Mouse (Mus musculus) cerebellum, adult 2 months (tissue): Measurements from ENCODE around the gene Apaf1. TPM values are rescaled to one million over a fixed set of nuclear protein-coding genes. Genes with fewer than 3 reads are reported as not detected.
A peak's percentile ranks its signal among the peaks of the same experiment; 100 is the strongest.

ENCODE experiments used
- DNase-seq, 2 experiments: peaks; one replicate each; pipeline ENCODE4 v3.0.0; 2021
- H3K27ac ChIP-seq: fragments of 200-500 bp; 2 replicates; pipeline ENCODE4 v1.5.1; 2012; ENCODE audit warnings: low read length, control low read depth, inconsistent platforms; ENCODE audit not compliant: insufficient read depth
- H3K27me3 ChIP-seq: fragments of 200-500 bp; 2 replicates; pipeline ENCODE4 v1.6.1; 2012; ENCODE audit warnings: inconsistent platforms, mild to moderate bottlenecking, low read length, moderate library complexity; ENCODE audit not compliant: control insufficient read depth, insufficient read depth
- H3K4me1 ChIP-seq: fragments of 200-500 bp; 2 replicates; pipeline ENCODE4 v1.6.1; 2011; ENCODE audit warnings: low read length; ENCODE audit not compliant: control insufficient read depth, insufficient read depth
- H3K4me3 ChIP-seq: fragments of 200-500 bp; replicated peaks from 2 replicates; pipeline ENCODE3; 2011; ENCODE audit warnings: mild to moderate bottlenecking, low read depth, low read length, control low read depth; ENCODE audit not compliant: insufficient read depth
- CTCF ChIP-seq: fragments of 200-500 bp; IDR thresholded peaks from 2 replicates; pipeline ENCODE4 v1.5.1; 2011; ENCODE audit warnings: low read depth, mild to moderate bottlenecking, control low read depth, low read length, moderate library complexity, borderline replicate concordance; ENCODE audit not compliant: insufficient read depth
- POLR2A ChIP-seq: fragments of 200-500 bp; IDR thresholded peaks from 2 replicates; pipeline ENCODE4 v1.6.1; 2011; ENCODE audit warnings: low read length, control low read depth, borderline replicate concordance; ENCODE audit not compliant: insufficient read depth
- WGBS: fragments of 180-500 bp; shearing (Covaris S2); methylation state at CpG from one replicate; pipeline ENCODE4 v1.1.7; 2018; 5-methylcytosine and 5-hydroxymethylcytosine counted together
- polyA plus RNA-seq: library from polyadenylated mRNA; depleted of rRNA; stranded (reverse); fragments of >200 nt; gene quantifications from 2 replicates; pipeline ENCODE4 v1.2.3, GENCODE M21; 2012

Gene Apaf1
- polyA plus RNA-seq, 1 experiment, result 6.5 TPM

DNA sequence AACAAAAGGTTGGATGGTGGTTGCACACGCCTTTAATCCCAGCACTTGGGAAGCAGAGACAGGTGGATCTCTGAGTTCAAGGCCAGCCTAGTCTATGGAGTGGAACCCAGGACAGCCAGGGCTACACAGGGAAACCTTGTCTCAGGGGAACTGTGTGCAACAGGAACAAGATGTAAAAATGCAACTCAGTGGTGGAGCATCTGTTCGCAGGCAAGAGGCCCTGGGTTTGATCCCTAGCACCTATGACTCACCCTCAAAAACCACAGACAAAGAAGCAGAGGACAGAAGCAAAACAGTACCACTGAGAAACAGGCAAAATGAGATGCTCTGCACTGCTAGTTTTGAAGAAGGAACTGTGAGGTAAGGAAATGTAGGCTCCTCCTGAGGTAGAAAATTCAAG, 5.9 kb downstream of the Apaf1 start:
- 92% methylated on average over 2 of the region's 2 CpGs for WGBS
- Histone ChIP-seq H3K27me3 (no peaks in the 10 kb centered on the region), H3K4me3 (no peak overlapping the region), H3K4me1 (no peaks in the 10 kb centered on the region), H3K27ac (no peak overlapping the region)
- no peak for DNase-seq
- TF ChIP-seq POLR2A (no peak), CTCF (no peak)

DNA sequence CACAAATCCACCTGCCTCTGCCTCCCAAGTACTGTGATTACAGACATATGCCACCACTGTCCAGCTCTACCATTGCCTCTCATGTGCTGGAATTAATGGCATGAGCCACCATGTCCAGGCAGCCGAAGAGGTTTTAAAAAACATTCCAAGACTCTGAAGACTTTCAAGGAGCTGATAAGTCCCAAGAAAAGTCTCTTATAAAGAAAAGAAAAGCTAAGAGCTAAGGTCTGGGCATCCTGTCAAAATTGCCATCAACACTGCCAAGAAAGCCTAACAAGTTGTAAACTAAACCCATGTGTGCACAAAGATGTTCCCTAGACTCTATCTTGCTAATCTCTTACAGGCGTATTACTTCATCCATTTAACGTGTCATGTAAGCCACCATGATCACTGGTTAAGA, 9.2 kb downstream of the Apaf1 start:
- no peak overlapping the region for H3K27ac ChIP-seq
- no peak for DNase-seq
- H3K4me1 ChIP-seq, result no peaks in the 10 kb centered on the region
- WGBS, result 79% methylated on average over 3 of the region's 3 CpGs
- no peak for TF ChIP-seq POLR2A
- no peak for TF ChIP-seq CTCF
- H3K27me3 ChIP-seq, result no peaks in the 10 kb centered on the region
- H3K4me3 ChIP-seq, result no peak overlapping the region

DNA sequence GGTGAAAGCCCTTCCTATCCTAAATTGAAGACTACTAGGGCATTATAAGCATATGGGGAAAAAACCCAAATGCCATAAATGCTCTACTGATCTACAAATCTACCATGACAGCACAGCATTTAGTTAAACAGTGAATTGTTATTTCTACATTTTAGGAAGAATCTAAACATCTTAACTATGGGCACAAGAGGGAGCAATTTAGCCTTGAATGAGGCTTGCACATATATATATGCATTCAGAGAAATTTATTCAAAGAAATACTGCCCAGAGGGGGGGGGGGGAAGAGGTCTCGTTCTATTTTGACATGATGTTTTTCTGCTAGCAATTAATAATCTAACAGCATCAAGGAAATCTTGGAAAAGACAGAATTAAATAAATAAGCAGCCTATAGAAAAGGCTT, 10.8 kb downstream of the Apaf1 start:
- Histone ChIP-seq H3K4me1 (no peaks in the 10 kb centered on the region), H3K4me3 (no peak overlapping the region), H3K27ac (no peak overlapping the region), H3K27me3 (no peaks in the 10 kb centered on the region)
- 51% methylated on average over 1 of the region's 1 CpGs for whole genome bisulfite sequencing
- TF ChIP-seq CTCF, result no peak
- no peak for DNase-seq

DNA sequence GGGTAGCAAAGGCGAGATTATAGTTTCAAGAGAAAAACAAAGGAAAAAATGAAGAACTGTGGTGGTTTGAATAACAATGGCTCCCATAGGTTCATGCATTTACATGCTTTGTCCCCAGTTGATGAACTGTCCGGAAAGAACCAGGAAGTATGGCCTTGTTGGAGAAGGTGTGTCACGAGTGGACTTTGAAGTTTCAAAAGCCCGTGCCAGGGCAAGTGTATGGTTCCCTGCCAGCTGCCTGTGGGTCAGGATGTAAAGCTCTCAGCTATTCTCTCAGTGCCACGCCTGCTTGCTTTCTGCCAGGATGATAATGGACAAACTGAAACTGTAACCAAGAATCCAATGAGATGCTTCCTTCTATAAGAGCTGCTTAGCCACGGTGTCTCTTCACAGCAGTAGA, 20.2 kb downstream of the Apaf1 start:
- no peak overlapping the region for H3K4me3 ChIP-seq
- 87% methylated on average over 6 of the region's 6 CpGs for WGBS
- TF ChIP-seq POLR2A (no peak), CTCF (no peak)

DNA sequence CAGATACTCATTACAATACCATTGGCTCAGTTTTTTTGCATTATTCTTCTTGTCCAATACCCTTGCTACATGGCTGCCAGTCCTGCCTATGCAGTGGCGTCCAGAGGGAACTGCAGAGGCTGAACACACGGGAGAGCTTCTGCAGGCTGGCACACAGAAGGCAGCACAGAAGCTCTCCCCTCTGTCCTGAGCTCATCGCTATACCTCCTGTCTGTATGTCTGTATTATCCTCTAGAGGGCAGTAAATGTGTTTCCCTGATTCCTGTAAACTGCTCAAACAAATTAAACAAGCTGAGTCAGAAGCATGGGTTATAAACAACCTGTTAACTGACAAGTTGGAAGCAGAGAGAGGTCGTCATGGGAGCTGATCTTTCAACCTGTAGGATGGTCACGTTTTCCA, 21.8 kb downstream of the Apaf1 start:
- H3K27ac ChIP-seq, result no peak overlapping the region
- H3K4me1 ChIP-seq, result no peaks in the 10 kb centered on the region
- 21% methylated on average over 5 of the region's 5 CpGs for WGBS
- peak; percentile 30; the same call in 1 of the 2 replicates for TF ChIP-seq CTCF
- TF ChIP-seq POLR2A, result no peak
- H3K4me3 ChIP-seq, result no peak overlapping the region
- peak in 1 of 2 experiments; percentile 17 for DNase-seq
- no peaks in the 10 kb centered on the region for H3K27me3 ChIP-seq

More for the DNA sequence above, 20.2 kb downstream of the Apaf1 start:
- Histone ChIP-seq H3K27ac (no peak overlapping the region), H3K27me3 (no peaks in the 10 kb centered on the region), H3K4me1 (no peaks in the 10 kb centered on the region)
- DNase-seq, result no peak

DNA sequence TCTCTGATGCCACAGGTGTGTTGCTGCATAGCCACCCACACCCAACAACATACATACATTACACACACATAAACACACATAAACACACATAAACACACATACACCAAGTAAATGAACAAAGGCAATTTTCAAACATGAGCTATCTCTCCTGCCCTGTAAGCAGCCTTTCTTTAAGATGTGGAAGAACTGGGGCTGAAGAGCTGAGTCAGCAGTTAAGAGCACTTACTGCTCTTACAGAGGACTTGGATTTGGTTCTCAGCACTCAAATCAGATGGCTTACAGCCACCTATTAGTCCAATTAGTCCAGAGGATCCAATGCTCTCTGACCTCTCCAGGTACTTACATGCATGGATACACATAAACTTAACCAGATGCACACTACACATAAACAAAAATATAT, 29.8 kb downstream of the Apaf1 start:
- no peak overlapping the region for H3K4me3 ChIP-seq
- TF ChIP-seq CTCF (no peak), POLR2A (no peak)
- H3K4me1 ChIP-seq, result peaks cover 3% of the 10 kb centered on the region; the same call in 1 of the 2 replicates
- no peak for DNase-seq
- H3K27me3 ChIP-seq, result no peaks in the 10 kb centered on the region
- no peak overlapping the region for H3K27ac ChIP-seq

DNA sequence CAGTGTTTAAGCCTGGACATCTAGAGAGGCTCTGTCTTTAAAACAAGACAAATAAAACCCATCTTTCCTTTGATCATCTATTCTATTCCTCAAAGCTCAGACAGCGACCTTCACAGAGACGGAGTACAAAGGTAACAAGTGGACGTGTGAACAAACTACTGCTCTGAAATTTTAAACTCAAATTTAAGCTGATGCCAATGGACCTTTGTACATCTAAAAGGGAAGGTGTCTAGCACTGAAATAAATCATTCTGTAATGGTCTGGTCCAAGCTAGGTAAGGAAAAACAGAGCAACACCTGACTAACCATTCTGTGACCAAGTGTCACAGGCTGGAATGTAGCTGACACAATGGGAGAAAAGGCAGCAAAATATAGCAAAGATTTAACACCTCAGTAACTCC, 31.4 kb downstream of the Apaf1 start:
- Histone ChIP-seq H3K4me3 (no peak overlapping the region), H3K27ac (no peak overlapping the region), H3K4me1 (peaks cover 3% of the 10 kb centered on the region; the same call in 1 of the 2 replicates), H3K27me3 (no peaks in the 10 kb centered on the region)
- TF ChIP-seq CTCF, result no peak
- TF ChIP-seq POLR2A, result no peak
- DNase-seq, result no peak
- WGBS, result 95% methylated on average over 3 of the region's 3 CpGs

DNA sequence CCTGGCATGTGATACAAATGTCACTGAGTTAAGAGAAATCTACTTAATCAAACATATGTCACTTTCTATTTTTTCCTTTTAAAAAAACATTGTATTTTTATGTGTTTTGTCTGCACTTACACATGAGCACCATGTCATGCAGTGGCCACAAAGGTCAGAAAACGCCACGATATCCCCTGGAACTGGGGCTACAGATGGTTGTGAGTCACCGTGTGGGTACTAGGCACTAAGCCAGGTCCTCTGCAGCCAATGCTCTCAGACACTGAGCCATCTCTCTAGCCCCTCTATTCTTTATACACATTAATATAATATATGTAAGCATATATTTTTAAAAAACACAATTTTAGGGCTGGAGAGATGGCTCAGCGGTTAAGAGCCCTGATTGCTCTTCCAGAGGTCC, 32.9 kb downstream of the Apaf1 start:
- WGBS, result 34% methylated on average over 4 of the region's 4 CpGs
- TF ChIP-seq POLR2A, result no peak
- no peak for TF ChIP-seq CTCF
- H3K27me3 ChIP-seq, result no peaks in the 10 kb centered on the region
- H3K4me1 ChIP-seq, result peaks cover 3% of the 10 kb centered on the region; the same call in 1 of the 2 replicates
- H3K27ac ChIP-seq, result no peak overlapping the region
- no peak overlapping the region for H3K4me3 ChIP-seq
- peak; percentile 54 to 79 for DNase-seq

DNA sequence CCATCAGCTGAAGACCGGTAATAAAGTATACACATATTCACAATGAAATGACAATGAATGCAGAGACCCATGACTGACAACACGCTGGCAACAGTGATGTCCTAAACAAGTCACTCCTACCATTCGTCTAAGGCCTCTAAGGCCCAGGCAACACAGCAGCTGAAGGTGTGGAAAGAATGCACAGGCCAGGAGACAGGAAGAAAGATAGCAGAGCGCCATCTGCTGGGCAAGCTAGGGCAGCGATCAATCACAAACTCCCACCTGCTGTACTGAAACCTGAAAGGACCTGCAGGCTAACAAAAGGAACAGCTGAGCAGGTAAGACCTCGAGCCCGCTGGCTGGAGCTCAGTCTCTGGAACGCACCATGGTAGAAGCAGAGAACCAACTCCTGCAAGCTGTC, 48.6 kb downstream of the Apaf1 start:
- 24% methylated on average over 8 of the region's 8 CpGs for WGBS
- peak; percentile 74 to 79 for DNase-seq
- Histone ChIP-seq H3K4me3 (no peak overlapping the region), H3K27me3 (no peaks in the 10 kb centered on the region), H3K27ac (no peak overlapping the region), H3K4me1 (no peaks in the 10 kb centered on the region)
- TF ChIP-seq CTCF, result peak; percentile 96
- TF ChIP-seq POLR2A, result no peak
